Mouse (Mus musculus) CH12.LX (cell line): ENCODE measurements around the gene Slc4a4. TPM values are rescaled to one million over a fixed set of nuclear protein-coding genes. Genes with fewer than 3 reads are reported as not detected.

ENCODE experiments used
- DNase-seq: peaks from one replicate; pipeline ENCODE4 v3.0.0-alpha.2; 2013; ENCODE audit errors: extremely low read depth
- H3K27ac ChIP-seq: 2 replicates; pipeline ENCODE4 v1.5.1; 2012; ENCODE audit warnings: low read depth, mild to moderate bottlenecking, control low read depth, moderate library complexity; ENCODE audit not compliant: insufficient read depth
- H3K27me3 ChIP-seq: replicated peaks from 2 replicates; pipeline ENCODE3; 2012; ENCODE audit warnings: inconsistent platforms
- H3K36me3 ChIP-seq, 2 experiments: replicated peaks in 1 of 2; 2 replicates each; pipeline versions ENCODE3 to v1.6.1; 2012; ENCODE audit warnings: inconsistent platforms in 1 of 2, low read length in 1 of 2, mild to moderate bottlenecking in 1 of 2, mixed read lengths in 1 of 2, moderate library complexity in 1 of 2; ENCODE audit not compliant: control insufficient read depth in 1 of 2, insufficient read depth in 1 of 2
- H3K4me1 ChIP-seq, 2 experiments: 2 replicates each; pipeline ENCODE4 v1.6.1; 2012; ENCODE audit warnings: inconsistent platforms in 1 of 2, moderate library complexity in 1 of 2; ENCODE audit not compliant: insufficient read depth in 2 of 2, control insufficient read depth in 1 of 2
- H3K4me2 ChIP-seq: 2 replicates; pipeline ENCODE4 v1.6.1; 2012; ENCODE audit warnings: low read depth, mild to moderate bottlenecking, control low read depth; ENCODE audit not compliant: poor library complexity, insufficient read depth, severe bottlenecking
- H3K4me3 ChIP-seq, 3 experiments: fragments of 150-350 bp in 1 of 3; sonication (generic) in 1 of 3; replicated peaks in 1 of 3; 2 replicates each; pipeline versions ENCODE3 to v1.5.1; 2011 to 2012; ENCODE audit warnings: low read depth in 2 of 3, low read length in 2 of 3, mild to moderate bottlenecking in 2 of 3, moderate library complexity in 2 of 3, control low read depth in 1 of 3, improper control_type of control experiment in 1 of 3, inconsistent platforms in 1 of 3, mixed read lengths in 1 of 3; ENCODE audit not compliant: poor library complexity in 1 of 3
- H3K79me2 ChIP-seq: replicated peaks from 2 replicates; pipeline ENCODE4 v1.6.1; 2012; ENCODE audit warnings: mild to moderate bottlenecking, moderate library complexity; ENCODE audit not compliant: control insufficient read depth, poor library complexity, insufficient read depth, severe bottlenecking; ENCODE audit errors: extremely low read depth
- H3K9ac ChIP-seq: 2 replicates; pipeline ENCODE4 v1.6.1; 2012; ENCODE audit warnings: low read depth, mild to moderate bottlenecking, control low read depth, moderate library complexity; ENCODE audit not compliant: insufficient read depth
- H3K9me3 ChIP-seq: replicated peaks from 2 replicates; pipeline ENCODE3; 2012; ENCODE audit warnings: low read length, inconsistent platforms, mixed read lengths
- BHLHE40 ChIP-seq: IDR thresholded peaks from 2 replicates; pipeline ENCODE4 v1.6.1; 2011; ENCODE audit warnings: mild to moderate bottlenecking, low read depth, low read length, improper control_type of control experiment
- CHD2 ChIP-seq: IDR thresholded peaks from 2 replicates; pipeline ENCODE4 v1.6.1; 2011; ENCODE audit warnings: low read length, improper control_type of control experiment
- CTCF ChIP-seq, 2 experiments: IDR thresholded peaks in 1 of 2; conservative IDR thresholded peaks in 1 of 2; 2 replicates each; pipeline ENCODE4 v1.5.1; 2011 to 2012; ENCODE audit warnings: low read depth in 2 of 2, low read length in 2 of 2, improper control_type of control experiment in 1 of 2, inconsistent platforms in 1 of 2, mild to moderate bottlenecking in 1 of 2, moderate library complexity in 1 of 2
- E2F4 ChIP-seq: IDR thresholded peaks from 2 replicates; pipeline ENCODE4 v1.6.1; 2011; ENCODE audit warnings: low read depth, low read length, improper control_type of control experiment; ENCODE audit not compliant: insufficient replicate concordance
- ELF1 ChIP-seq: IDR thresholded peaks from 2 replicates; pipeline ENCODE4 v1.6.1; 2014; ENCODE audit warnings: low read depth, mild to moderate bottlenecking, inconsistent platforms, low read length, improper control_type of control experiment
- EP300 ChIP-seq: IDR thresholded peaks from 2 replicates; pipeline ENCODE4 v1.6.1; 2011; ENCODE audit warnings: low read length, improper control_type of control experiment
- GABPA ChIP-seq: IDR thresholded peaks from 2 replicates; pipeline ENCODE4 v1.6.1; 2012; ENCODE audit warnings: low read depth, low read length, improper control_type of control experiment, inconsistent platforms; ENCODE audit not compliant: insufficient replicate concordance
- HCFC1 ChIP-seq: IDR thresholded peaks from 2 replicates; pipeline ENCODE4 v1.6.1; 2012; ENCODE audit warnings: low read depth, mild to moderate bottlenecking, inconsistent platforms, low read length, improper control_type of control experiment
- IRF4 ChIP-seq: IDR thresholded peaks from 2 replicates; pipeline ENCODE4 v1.6.1; 2014; ENCODE audit warnings: low read depth, mild to moderate bottlenecking, inconsistent platforms, low read length, improper control_type of control experiment
- MAZ ChIP-seq: IDR thresholded peaks from 2 replicates; pipeline ENCODE4 v1.6.1; 2012; ENCODE audit warnings: low read depth, mild to moderate bottlenecking, inconsistent platforms, low read length, improper control_type of control experiment, moderate library complexity
- MYC ChIP-seq: IDR thresholded peaks from 2 replicates; pipeline ENCODE4 v1.6.1; 2011; ENCODE audit warnings: low read depth, mild to moderate bottlenecking, improper control_type of control experiment, low read length
- NELFE ChIP-seq: IDR thresholded peaks from 2 replicates; pipeline ENCODE4 v1.6.1; 2011; ENCODE audit warnings: low read depth, low read length, improper control_type of control experiment
- NRF1 ChIP-seq: IDR thresholded peaks from 2 replicates; pipeline ENCODE4 v1.6.1; 2014; ENCODE audit warnings: low read depth, mild to moderate bottlenecking, inconsistent platforms, low read length, improper control_type of control experiment, moderate library complexity
- POLR2AphosphoS2 ChIP-seq: IDR thresholded peaks from 2 replicates; pipeline ENCODE4 v1.6.1; 2011; ENCODE audit warnings: low read depth, low read length, improper control_type of control experiment
- RAD21 ChIP-seq: IDR thresholded peaks from 2 replicates; pipeline ENCODE4 v1.6.1; 2011; ENCODE audit warnings: low read depth, mild to moderate bottlenecking, low read length, improper control_type of control experiment, moderate library complexity
- RCOR1 ChIP-seq: conservative IDR thresholded peaks from 2 replicates; pipeline ENCODE4 v1.6.1; 2012; ENCODE audit warnings: low read depth, mild to moderate bottlenecking, inconsistent platforms, low read length, improper control_type of control experiment
- TBP ChIP-seq: conservative IDR thresholded peaks from 2 replicates; pipeline ENCODE4 v1.6.1; 2011; ENCODE audit warnings: low read depth, low read length, improper control_type of control experiment
- TCF12 ChIP-seq: IDR thresholded peaks from 2 replicates; pipeline ENCODE4 v1.6.1; 2014; ENCODE audit warnings: low read depth, mild to moderate bottlenecking, inconsistent platforms, low read length, improper control_type of control experiment
- ZC3H11A ChIP-seq: IDR thresholded peaks from 2 replicates; pipeline ENCODE4 v1.6.1; 2012; ENCODE audit warnings: low read depth, mild to moderate bottlenecking, inconsistent platforms, low read length, improper control_type of control experiment
- ZKSCAN1 ChIP-seq: IDR thresholded peaks from 2 replicates; pipeline ENCODE4 v1.6.1; 2012; ENCODE audit warnings: low read depth, inconsistent platforms, low read length, improper control_type of control experiment, borderline replicate concordance
- dilution Hi-C: fragments of 300-500 bp; cut with MboI; formaldehyde crosslinking; loops from 2 replicates; pipeline ENCODE4 v1.14.3; 2020; ENCODE audit warnings: low sequenced_read_pairs; ENCODE audit not compliant: extremely low pct_unique_long_range_greater_than_20kb, extremely low pct_ligation_motif_present
- in situ Hi-C: fragments of 300-500 bp; cut with MboI; formaldehyde crosslinking; loops from 3 replicates; pipeline ENCODE4 v1.14.3; 2019; ENCODE audit warnings: low sequenced_read_pairs, low pct_ligation_motif_present, low pct_unique_long_range_greater_than_20kb, mixed read lengths
- polyA plus RNA-seq: library from polyadenylated mRNA; unstranded; fragments of >175 nt; gene quantifications from 2 replicates; pipeline ENCODE4 v1.2.1, GENCODE M21; 2012; ENCODE audit warnings: low read depth; ENCODE audit not compliant: insufficient read length
- total RNA-seq, 2 experiments: library from RNA; depleted of rRNA; stranded (reverse); fragments of 300-350 nt in 1 of 2; fragments of >200 nt in 1 of 2; gene quantifications; 2 replicates each; pipeline ENCODE4 v1.2.3; 2012 to 2014

Slc4a4 gene
- total and polyA plus RNA-seq, 3 experiments: not detected

DNA sequence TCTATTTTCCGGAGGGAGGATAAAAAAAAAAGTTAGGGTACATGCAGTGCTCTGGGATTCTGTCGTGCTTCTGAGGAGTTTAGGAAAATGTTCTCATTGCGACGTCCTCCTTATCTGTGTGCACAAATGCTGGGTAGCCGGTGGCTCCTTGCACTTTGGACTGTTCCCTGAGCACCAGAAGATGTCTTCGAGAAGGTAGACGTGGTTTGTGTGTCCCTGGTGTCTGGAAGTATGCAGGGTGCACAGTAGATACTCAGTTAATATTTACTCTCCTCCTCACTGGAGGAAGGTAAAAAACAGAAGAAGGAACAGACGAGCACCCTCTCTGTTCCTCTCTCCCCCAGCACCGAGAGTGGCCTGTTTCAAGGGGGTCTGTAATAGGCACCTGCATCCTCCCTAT, 44.6 kb downstream of the Slc4a4 start:
- no peak for TF ChIP-seq GABPA
- no peak for TF ChIP-seq IRF4
- no peak for TF ChIP-seq EP300
- TF ChIP-seq BHLHE40: no peak
- no peak for TF ChIP-seq NRF1
- no peak for TF ChIP-seq CHD2
- TF ChIP-seq ELF1: no peak
- no peak for TF ChIP-seq CTCF (conservative IDR thresholded peaks at IDR 0.05 in 1 of 2, IDR thresholded peaks at IDR 0.05 in 1 of 2; ENCODE audit: low read depth in 2 of 2, low read length in 2 of 2)
- TF ChIP-seq ZKSCAN1: no peak
- no peak for TF ChIP-seq MAZ
- Histone ChIP-seq H3K4me3 (no peak overlapping the region), H3K79me2 (no peaks in the 10 kb centered on the region), H3K36me3 (no peaks in the 10 kb centered on the region), H3K4me2 (no peak overlapping the region), H3K27me3 (no peaks in the 10 kb centered on the region), H3K9me3 (no peaks in the 10 kb centered on the region), H3K9ac (no peak overlapping the region), H3K4me1 (no peaks in the 10 kb centered on the region), H3K27ac (no peak overlapping the region)
- in situ Hi-C loops: no loop called here
- no peak for DNase-seq
- dilution Hi-C loops: no loop called here

- Histone ChIP-seq H3K27me3 (no peaks in the 10 kb centered on the region), H3K4me1 (no peaks in the 10 kb centered on the region), H3K36me3 (no peaks in the 10 kb centered on the region), H3K27ac (no peak overlapping the region), H3K4me3 (no peak overlapping the region), H3K79me2 (no peaks in the 10 kb centered on the region), H3K4me2 (no peak overlapping the region), H3K9ac (no peak overlapping the region), H3K9me3 (no peaks in the 10 kb centered on the region)
- no peak for DNase-seq
- TF ChIP-seq HCFC1 (no peak), TBP (no peak), E2F4 (no peak)
- dilution Hi-C loops: no loop called here
- in situ Hi-C loops: no loop called here
These were observed 46.8 kb downstream of the Slc4a4 start for GRCm38 (mm10) chr5:88933454-88933853.

- no peaks in the 10 kb centered on the region for H3K36me3 ChIP-seq
- in situ Hi-C loops: no loop called here
- H3K9ac ChIP-seq: no peak overlapping the region
- H3K27me3 ChIP-seq: no peaks in the 10 kb centered on the region
- TF ChIP-seq NELFE (no peak), CTCF (conservative IDR thresholded peaks at IDR 0.05 in 1 of 2, IDR thresholded peaks at IDR 0.05 in 1 of 2; ENCODE audit: low read depth in 2 of 2, low read length in 2 of 2) (no peak), BHLHE40 (no peak), POLR2AphosphoS2 (no peak), RCOR1 (no peak), MAZ (no peak), NRF1 (no peak), ZC3H11A (no peak), TCF12 (no peak), RAD21 (no peak), MYC (no peak)
- dilution Hi-C loops: no loop called here
- H3K4me1 ChIP-seq: no peaks in the 10 kb centered on the region
- no peak overlapping the region for H3K4me3 ChIP-seq
- H3K9me3 ChIP-seq: no peaks in the 10 kb centered on the region
- DNase-seq: no peak
- no peaks in the 10 kb centered on the region for H3K79me2 ChIP-seq
- no peak overlapping the region for H3K4me2 ChIP-seq
- no peak overlapping the region for H3K27ac ChIP-seq
These were observed 47.3 kb downstream of the Slc4a4 start for GRCm38 (mm10) chr5:88933946-88934345.
